Mouse (Mus musculus): ENCODE data around the gene Gpr176. TPM values are rescaled to one million over a fixed set of nuclear protein-coding genes. Genes with fewer than 3 reads are reported as not detected.

The Gpr176 gene
- polyA plus RNA-seq, 1 experiment from 2014 or later: 1.4 TPM

DNA sequence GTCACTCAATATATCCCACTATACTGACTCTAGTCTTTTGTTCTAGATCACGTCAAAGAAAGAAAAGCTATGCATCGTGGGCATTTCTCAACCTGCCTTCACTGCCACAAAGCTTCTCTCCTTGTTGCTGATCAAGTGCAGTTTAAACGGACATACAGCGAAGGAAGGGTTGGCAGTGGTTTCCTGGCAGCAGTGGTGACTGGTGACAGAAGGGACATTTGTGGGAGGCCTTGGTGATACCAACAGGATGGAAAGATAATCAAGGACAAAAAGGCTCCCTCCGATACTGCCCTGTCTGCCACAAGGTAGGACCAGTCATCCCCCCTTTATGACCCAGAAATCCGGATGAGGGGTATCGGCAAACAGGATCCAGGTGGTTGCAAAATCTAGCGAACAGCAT, 95.0 kb downstream of the Gpr176 start:
- no peaks in the 10 kb centered on the region for H3K36me3 ChIP-seq (ENCODE audit: control insufficient read depth, insufficient read depth, low read length)
- no peak for ATAC-seq (ENCODE audit: low FRiP score, low TSS enrichment)
- no peaks in the 10 kb centered on the region for H3K4me1 ChIP-seq (ENCODE audit: control insufficient read depth, insufficient read depth, low read length)

DNA sequence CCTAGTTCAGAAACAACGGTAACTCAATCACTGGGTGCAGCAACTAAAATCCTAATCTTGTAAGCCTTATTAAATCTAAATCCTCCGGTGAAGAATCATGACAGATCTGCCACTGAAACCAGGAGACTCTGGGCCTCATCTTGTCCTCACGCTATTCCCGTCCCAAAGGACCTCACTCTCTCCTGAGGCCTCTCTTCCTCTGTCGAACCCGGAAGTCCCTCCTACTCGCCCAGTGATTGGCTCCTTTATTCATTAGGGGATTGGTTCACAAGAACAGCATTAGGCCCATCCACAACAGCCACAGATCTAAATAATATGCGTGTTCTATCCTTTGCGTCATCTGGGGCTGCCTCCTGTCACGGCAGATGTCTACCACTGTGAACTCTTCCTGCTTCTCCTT, 101.6 kb downstream of the Gpr176 start:
- no peak overlapping the region for H3K4me2 ChIP-seq (replicated peaks; ENCODE audit: low read depth, low read length)
- H3K4me3 ChIP-seq (ENCODE audit: low read length): no peak overlapping the region
- no peaks in the 10 kb centered on the region for H3K9me3 ChIP-seq (ENCODE audit: control insufficient read depth, low read length)
- no peak overlapping the region for H3K9ac ChIP-seq (ENCODE audit: low read depth, low read length)
- H3K27me3 ChIP-seq (ENCODE audit: control insufficient read depth, insufficient read depth, low read length): no peaks in the 10 kb centered on the region; the same call in 1 of the 2 replicates
- WGBS: 91% methylated on average over 10 of the region's 10 CpGs
- no peaks in the 10 kb centered on the region for H3K36me3 ChIP-seq (ENCODE audit: control insufficient read depth, insufficient read depth, low read length)
- ATAC-seq (ENCODE audit: low FRiP score, low TSS enrichment): no peak
- H3K27ac ChIP-seq (ENCODE audit: low read depth, low read length): no peak overlapping the region
- H3K4me1 ChIP-seq (ENCODE audit: control insufficient read depth, insufficient read depth, low read length): no peaks in the 10 kb centered on the region

More for the DNA sequence above, 95.0 kb downstream of the Gpr176 start:
- H3K9me3 ChIP-seq (ENCODE audit: control insufficient read depth, low read length): no peaks in the 10 kb centered on the region
- H3K4me2 ChIP-seq (replicated peaks; ENCODE audit: low read depth, low read length): no peak overlapping the region
- H3K9ac ChIP-seq (ENCODE audit: low read depth, low read length): no peak overlapping the region
- 93% methylated on average over 8 of the region's 8 CpGs for WGBS
- no peak overlapping the region for H3K27ac ChIP-seq (ENCODE audit: low read depth, low read length)
- H3K27me3 ChIP-seq (ENCODE audit: control insufficient read depth, insufficient read depth, low read length): no peaks in the 10 kb centered on the region
- no peak overlapping the region for H3K4me3 ChIP-seq (ENCODE audit: low read length)

DNA sequence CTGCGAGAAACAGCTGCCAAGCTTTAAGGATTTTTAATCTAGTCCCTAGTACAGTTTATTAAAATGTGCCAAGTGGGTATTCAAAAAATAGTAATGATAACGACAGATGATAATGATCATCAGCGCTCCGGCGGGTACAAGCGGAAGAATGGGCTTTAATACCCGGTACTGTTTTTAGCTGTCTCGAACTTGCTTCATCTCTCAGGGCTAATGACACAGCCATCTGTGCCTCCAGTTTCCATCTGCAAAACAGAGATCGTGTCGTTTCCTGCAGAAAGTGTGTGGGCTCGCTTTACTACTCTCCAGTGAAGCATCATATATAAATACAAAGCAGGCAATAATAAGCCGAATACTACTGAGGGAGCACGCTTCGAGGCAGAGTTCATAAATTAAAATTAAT, 103.0 kb downstream of the Gpr176 start:
- H3K4me1 ChIP-seq (ENCODE audit: control insufficient read depth, insufficient read depth, low read length): no peaks in the 10 kb centered on the region
- no peak overlapping the region for H3K27ac ChIP-seq (ENCODE audit: low read depth, low read length)
- H3K9me3 ChIP-seq (ENCODE audit: control insufficient read depth, low read length): no peaks in the 10 kb centered on the region
- H3K4me3 ChIP-seq (ENCODE audit: low read length): no peak overlapping the region
- WGBS: 79% methylated on average over 14 of the region's 14 CpGs
- H3K9ac ChIP-seq (ENCODE audit: low read depth, low read length): no peak overlapping the region
- no peak for ATAC-seq (ENCODE audit: low FRiP score, low TSS enrichment)
- H3K36me3 ChIP-seq (ENCODE audit: control insufficient read depth, insufficient read depth, low read length): no peaks in the 10 kb centered on the region
- H3K4me2 ChIP-seq (replicated peaks; ENCODE audit: low read depth, low read length): no peak overlapping the region
- H3K27me3 ChIP-seq (ENCODE audit: control insufficient read depth, insufficient read depth, low read length): no peaks in the 10 kb centered on the region; the same call in 1 of the 2 replicates

- H3K9me3 ChIP-seq (ENCODE audit: control insufficient read depth, low read length): no peaks in the 10 kb centered on the region
- H3K4me3 ChIP-seq (ENCODE audit: low read length): no peak overlapping the region
- H3K27ac ChIP-seq (ENCODE audit: low read depth, low read length): no peak overlapping the region
- 47% methylated on average over 2 of the region's 2 CpGs for WGBS
- ATAC-seq (ENCODE audit: low FRiP score, low TSS enrichment): no peak
- H3K4me1 ChIP-seq (ENCODE audit: control insufficient read depth, insufficient read depth, low read length): no peaks in the 10 kb centered on the region
- no peaks in the 10 kb centered on the region for H3K36me3 ChIP-seq (ENCODE audit: control insufficient read depth, insufficient read depth, low read length)
- H3K9ac ChIP-seq (ENCODE audit: low read depth, low read length): no peak overlapping the region
- H3K4me2 ChIP-seq (replicated peaks; ENCODE audit: low read depth, low read length): no peak overlapping the region
- H3K27me3 ChIP-seq (ENCODE audit: control insufficient read depth, insufficient read depth, low read length): no peaks in the 10 kb centered on the region
These were observed 109.4 kb downstream of the Gpr176 start for GRCm38 (mm10) chr2:118263914-118264201.

- Histone ChIP-seq H3K4me2 (replicated peaks; ENCODE audit: low read depth, low read length) (no peak overlapping the region), H3K9ac (ENCODE audit: low read depth, low read length) (no peak overlapping the region), H3K9me3 (ENCODE audit: control insufficient read depth, low read length) (no peaks in the 10 kb centered on the region), H3K4me3 (ENCODE audit: low read length) (no peak overlapping the region), H3K36me3 (ENCODE audit: control insufficient read depth, insufficient read depth, low read length) (no peaks in the 10 kb centered on the region), H3K27me3 (ENCODE audit: control insufficient read depth, insufficient read depth, low read length) (no peaks in the 10 kb centered on the region), H3K27ac (ENCODE audit: low read depth, low read length) (no peak overlapping the region), H3K4me1 (ENCODE audit: control insufficient read depth, insufficient read depth, low read length) (no peaks in the 10 kb centered on the region)
- 17% methylated on average over 8 of the region's 8 CpGs for WGBS
- ATAC-seq (ENCODE audit: low FRiP score, low TSS enrichment): peak; percentile 60
These were observed 109.9 kb downstream of the Gpr176 start for GRCm38 (mm10) chr2:118263151-118263913.

DNA sequence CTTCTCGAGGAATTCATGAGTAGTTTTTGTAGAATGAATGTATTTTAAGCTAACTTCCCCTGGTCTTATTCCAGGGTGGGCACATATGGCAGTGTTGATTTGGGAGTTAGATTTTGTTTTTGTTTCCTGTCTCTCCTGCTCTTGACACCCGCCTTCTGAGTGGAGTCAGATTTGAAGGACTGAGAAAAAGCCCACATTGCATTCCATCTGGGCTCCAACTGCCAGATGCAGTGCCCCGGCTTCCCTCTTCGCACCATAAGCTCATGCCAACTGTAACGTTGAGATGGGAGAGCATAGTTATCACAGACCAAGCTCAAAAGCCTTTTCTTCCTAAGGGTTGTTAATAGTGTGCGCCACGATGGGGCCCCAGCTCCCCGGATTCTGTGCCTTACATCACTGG, 110.5 kb downstream of the Gpr176 start:
- no peak for ATAC-seq (ENCODE audit: low FRiP score, low TSS enrichment)
- no peak overlapping the region for H3K4me2 ChIP-seq (replicated peaks; ENCODE audit: low read depth, low read length)
- 66% methylated on average over 8 of the region's 8 CpGs for WGBS
- no peak overlapping the region for H3K4me3 ChIP-seq (ENCODE audit: low read length)
- H3K27me3 ChIP-seq (ENCODE audit: control insufficient read depth, insufficient read depth, low read length): no peaks in the 10 kb centered on the region
- no peaks in the 10 kb centered on the region for H3K4me1 ChIP-seq (ENCODE audit: control insufficient read depth, insufficient read depth, low read length)
- no peak overlapping the region for H3K9ac ChIP-seq (ENCODE audit: low read depth, low read length)
- H3K27ac ChIP-seq (ENCODE audit: low read depth, low read length): no peak overlapping the region
- H3K9me3 ChIP-seq (ENCODE audit: control insufficient read depth, low read length): no peaks in the 10 kb centered on the region
- no peaks in the 10 kb centered on the region for H3K36me3 ChIP-seq (ENCODE audit: control insufficient read depth, insufficient read depth, low read length)

DNA sequence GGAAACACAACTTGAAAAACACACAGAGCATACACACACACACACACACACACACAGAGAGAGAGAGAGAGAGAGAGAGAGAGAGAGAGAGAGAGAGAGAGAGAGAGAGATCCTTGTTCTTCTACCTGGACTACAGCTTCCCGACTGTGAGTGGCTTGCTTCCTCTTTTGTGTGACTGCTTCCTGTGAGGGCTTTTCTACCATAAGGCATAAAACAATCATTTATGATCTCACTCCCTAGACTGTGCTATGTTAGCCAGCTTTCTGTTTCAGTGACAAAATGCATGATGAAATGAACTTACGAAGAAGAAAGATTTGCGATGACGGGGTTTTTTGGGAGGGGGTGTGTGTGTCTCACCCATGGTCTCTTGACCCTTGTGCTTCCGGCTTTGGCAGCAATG, 113.5 kb downstream of the Gpr176 start:
- H3K27ac ChIP-seq (ENCODE audit: low read depth, low read length): no peak overlapping the region
- no peaks in the 10 kb centered on the region for H3K27me3 ChIP-seq (ENCODE audit: control insufficient read depth, insufficient read depth, low read length)
- ATAC-seq (ENCODE audit: low FRiP score, low TSS enrichment): no peak
- no peak overlapping the region for H3K9ac ChIP-seq (ENCODE audit: low read depth, low read length)
- H3K9me3 ChIP-seq (ENCODE audit: control insufficient read depth, low read length): no peaks in the 10 kb centered on the region
- WGBS: 68% methylated on average over 5 of the region's 5 CpGs
- H3K4me2 ChIP-seq (replicated peaks; ENCODE audit: low read depth, low read length): no peak overlapping the region
- H3K4me1 ChIP-seq (ENCODE audit: control insufficient read depth, insufficient read depth, low read length): no peaks in the 10 kb centered on the region; the same call in 1 of the 2 replicates
- no peaks in the 10 kb centered on the region for H3K36me3 ChIP-seq (ENCODE audit: control insufficient read depth, insufficient read depth, low read length)
- H3K4me3 ChIP-seq (ENCODE audit: low read length): no peak overlapping the region

GRCm38 (mm10) chr2:118257094-118257493, 116.1 kb downstream of the Gpr176 start:
- ATAC-seq (ENCODE audit: low FRiP score, low TSS enrichment): no peak
- H3K4me2 ChIP-seq (replicated peaks; ENCODE audit: low read depth, low read length): peak overlapping the region; percentile 58
- no peaks in the 10 kb centered on the region; the same call in 1 of the 2 replicates for H3K4me1 ChIP-seq (ENCODE audit: control insufficient read depth, insufficient read depth, low read length)

DNA sequence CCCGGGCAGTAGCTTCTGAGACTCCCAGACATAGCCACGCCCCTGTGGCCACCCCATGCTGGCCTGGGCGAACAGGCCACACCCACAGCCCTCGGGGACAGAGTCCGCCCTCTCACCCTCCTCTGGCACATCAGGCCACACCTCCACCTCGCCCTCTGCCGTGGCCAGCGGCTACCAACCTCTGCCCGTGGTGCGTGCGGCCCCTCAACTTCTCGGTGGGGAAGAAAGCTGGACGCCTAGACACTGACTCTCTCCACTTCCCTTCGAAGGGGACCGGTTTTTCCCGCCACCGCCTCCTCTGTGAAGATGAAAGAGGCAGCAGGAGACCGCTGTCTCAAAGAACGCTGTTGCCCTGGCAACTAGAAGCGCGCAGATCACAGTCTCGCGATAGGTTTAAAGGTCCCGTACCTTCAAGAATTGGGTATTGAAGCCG, 116.6 kb downstream of the Gpr176 start, which contains the start of gene Fsip1:
Fsip1 (minus strand) TSS at position 346 of the 433 bp plus-strand sequence.
- peak within 1 kb of the TSS; percentile 49 for H3K4me3 ChIP-seq (ENCODE audit: low read length)
- 2% methylated on average over 25 of the region's 25 CpGs for WGBS
- no peaks in the 10 kb centered on the region for H3K9me3 ChIP-seq (ENCODE audit: control insufficient read depth, low read length)
- H3K4me1 ChIP-seq (ENCODE audit: control insufficient read depth, insufficient read depth, low read length): no peaks in the 10 kb centered on the region; the same call in 1 of the 2 replicates
- H3K27me3 ChIP-seq (ENCODE audit: control insufficient read depth, insufficient read depth, low read length): no peaks in the 10 kb centered on the region
- no peaks in the 10 kb centered on the region for H3K36me3 ChIP-seq (ENCODE audit: control insufficient read depth, insufficient read depth, low read length)
- peak within 1 kb of the TSS; percentile 58 for H3K4me2 ChIP-seq (replicated peaks; ENCODE audit: low read depth, low read length)
- H3K27ac ChIP-seq (ENCODE audit: low read depth, low read length): no peak within 1 kb of the TSS
- no peak within 1 kb of the TSS for H3K9ac ChIP-seq (ENCODE audit: low read depth, low read length)
- peak; percentile 97 for ATAC-seq (ENCODE audit: low FRiP score, low TSS enrichment)

More at GRCm38 (mm10) chr2:118257094-118257493, 116.1 kb downstream of the Gpr176 start:
- Histone ChIP-seq H3K36me3 (ENCODE audit: control insufficient read depth, insufficient read depth, low read length) (no peaks in the 10 kb centered on the region), H3K9me3 (ENCODE audit: control insufficient read depth, low read length) (no peaks in the 10 kb centered on the region), H3K27me3 (ENCODE audit: control insufficient read depth, insufficient read depth, low read length) (no peaks in the 10 kb centered on the region), H3K27ac (ENCODE audit: low read depth, low read length) (no peak overlapping the region), H3K4me3 (ENCODE audit: low read length) (peak overlapping the region; percentile 49), H3K9ac (ENCODE audit: low read depth, low read length) (no peak overlapping the region)
- WGBS: 76% methylated on average over 8 of the region's 8 CpGs
